Mouse (Mus musculus) stomach, postnatal 0 days (tissue): ENCODE measurements around the gene Tmem245. TPM values are rescaled to one million over a fixed set of nuclear protein-coding genes. Genes with fewer than 3 reads are reported as not detected.

ENCODE experiments used
- ATAC-seq: fragments of 200-750 bp; cut with Nextera tagmentation; 2 replicates; pipeline ENCODE4 v1.8.0; 2017; ENCODE audit not compliant: low FRiP score, low TSS enrichment
- DNase-seq: peaks from one replicate; pipeline ENCODE4 v3.0.0-alpha.2; 2016; ENCODE audit warnings: low spot score
- H3K27ac ChIP-seq: fragments of 300-500 bp; sonication (generic); replicated peaks from 2 replicates; pipeline ENCODE4 v1.5.1; 2014; ENCODE audit warnings: mild to moderate bottlenecking, control low read depth
- H3K27me3 ChIP-seq: fragments of 300-500 bp; sonication (generic); 2 replicates; pipeline ENCODE4 v1.6.1; 2014; ENCODE audit warnings: low read length; ENCODE audit not compliant: control insufficient read depth, insufficient read depth
- H3K36me3 ChIP-seq: fragments of 300-500 bp; sonication (generic); 2 replicates; pipeline ENCODE4 v1.6.1; 2014; ENCODE audit warnings: low read length, mixed read lengths; ENCODE audit not compliant: control insufficient read depth, insufficient read depth
- H3K4me1 ChIP-seq: fragments of 300-500 bp; sonication (generic); replicated peaks from 2 replicates; pipeline ENCODE4 v1.6.1; 2014; ENCODE audit warnings: antibody characterized with exemption; ENCODE audit not compliant: control insufficient read depth, insufficient read depth
- H3K4me2 ChIP-seq: fragments of 300-500 bp; sonication (generic); replicated peaks from 2 replicates; pipeline ENCODE4 v1.6.1; 2014; ENCODE audit warnings: low read depth, mild to moderate bottlenecking, control low read depth, moderate library complexity
- H3K4me3 ChIP-seq: fragments of 300-500 bp; sonication (generic); 2 replicates; pipeline ENCODE4 v1.5.1; 2014; ENCODE audit warnings: low read depth, low read length, control low read depth
- H3K9ac ChIP-seq: fragments of 300-500 bp; sonication (generic); 2 replicates; pipeline ENCODE4 v1.6.1; 2014; ENCODE audit warnings: mild to moderate bottlenecking, low read length, control low read depth, mixed read lengths
- H3K9me3 ChIP-seq: fragments of 300-500 bp; sonication (generic); 2 replicates; pipeline ENCODE4 v1.6.1; 2016; ENCODE audit warnings: low read length; ENCODE audit not compliant: control insufficient read depth
- CTCF ChIP-seq: IDR thresholded peaks from 2 replicates; pipeline ENCODE4 v1.5.1; 2016; ENCODE audit warnings: antibody characterized with exemption, low read depth, mild to moderate bottlenecking, moderate library complexity
- EP300 ChIP-seq: optimal IDR thresholded peaks from 2 replicates; pipeline ENCODE3; 2016; ENCODE audit warnings: antibody characterized with exemption
- WGBS: fragments of 180-500 bp; shearing (Covaris S2); extraction: QIAGEN DNeasy Blood & Tissue Kit; methylation state at CpG from one replicate; pipeline ENCODE4 v1.1.7; 2014; 5-methylcytosine and 5-hydroxymethylcytosine counted together
- polyA plus RNA-seq: library from polyadenylated mRNA; unstranded; fragments of >200 nt; fragmentation: Nextera tagmentation; extraction: Ambion mirVana; gene quantifications from 2 replicates; pipeline ENCODE4 v1.2.1, GENCODE M21; 2015

The Tmem245 gene
- polyA plus RNA-seq, 1 experiment from 2014 or later = 4.9 TPM

GRCm38 (mm10) chr4:56907671-56908070 lies 39.6 kb downstream of the Tmem245 start:
- Histone ChIP-seq H3K27ac (no peak overlapping the region), H3K4me3 (no peak overlapping the region), H3K27me3 (no peaks in the 10 kb centered on the region), H3K4me2 (no peak overlapping the region), H3K9me3 (no peaks in the 10 kb centered on the region), H3K4me1 (no peaks in the 10 kb centered on the region), H3K9ac (no peak overlapping the region), H3K36me3 (peaks cover 20% of the 10 kb centered on the region)
- no peak for TF ChIP-seq EP300
- TF ChIP-seq CTCF = no peak
- no peak for DNase-seq
- no peak for ATAC-seq
- 82% methylated on average over 5 of the region's 5 CpGs for WGBS

- DNase-seq = no peak
- WGBS = 89% methylated on average over 3 of the region's 3 CpGs
- no peak for ATAC-seq
- no peaks in the 10 kb centered on the region for H3K27me3 ChIP-seq
- H3K4me3 ChIP-seq = no peak overlapping the region
- no peaks in the 10 kb centered on the region for H3K4me1 ChIP-seq
- H3K9ac ChIP-seq = no peak overlapping the region
- no peak overlapping the region for H3K27ac ChIP-seq
- TF ChIP-seq CTCF = no peak
- no peak for TF ChIP-seq EP300
- H3K36me3 ChIP-seq = peaks cover 22% of the 10 kb centered on the region
- H3K9me3 ChIP-seq = no peaks in the 10 kb centered on the region
- H3K4me2 ChIP-seq = no peak overlapping the region
Observed at GRCm38 (mm10) chr4:56906926-56907325, 40.3 kb downstream of the Tmem245 start.

- 90% methylated on average over 5 of the region's 5 CpGs for WGBS
- no peak overlapping the region for H3K4me2 ChIP-seq
- H3K27me3 ChIP-seq = no peaks in the 10 kb centered on the region
- ATAC-seq (no peak), DNase-seq (no peak)
- no peak overlapping the region for H3K27ac ChIP-seq
- H3K4me1 ChIP-seq = no peaks in the 10 kb centered on the region
- no peak overlapping the region for H3K9ac ChIP-seq
- TF ChIP-seq CTCF (no peak), EP300 (no peak)
- H3K4me3 ChIP-seq = no peak overlapping the region
- no peaks in the 10 kb centered on the region for H3K9me3 ChIP-seq
- peaks cover 12% of the 10 kb centered on the region for H3K36me3 ChIP-seq
Observed at GRCm38 (mm10) chr4:56905507-56905906, 41.7 kb downstream of the Tmem245 start.

GRCm38 (mm10) chr4:56901671-56902070 lies 45.6 kb downstream of the Tmem245 start:
- Histone ChIP-seq H3K4me3 (no peak overlapping the region), H3K4me1 (no peaks in the 10 kb centered on the region), H3K27me3 (no peaks in the 10 kb centered on the region), H3K36me3 (peaks cover 28% of the 10 kb centered on the region), H3K9ac (no peak overlapping the region), H3K9me3 (no peaks in the 10 kb centered on the region), H3K27ac (no peak overlapping the region), H3K4me2 (no peak overlapping the region)
- DNase-seq (no peak), ATAC-seq (no peak)
- peak; percentile 57 for TF ChIP-seq CTCF
- no peak for TF ChIP-seq EP300
- 97% methylated on average over 2 of the region's 2 CpGs for WGBS

- H3K4me3 ChIP-seq = no peak overlapping the region
- H3K9ac ChIP-seq = no peak overlapping the region
- no peaks in the 10 kb centered on the region for H3K27me3 ChIP-seq
- ATAC-seq (no peak), DNase-seq (no peak)
- 90% methylated on average over 8 of the region's 8 CpGs for WGBS
- no peaks in the 10 kb centered on the region for H3K4me1 ChIP-seq
- H3K27ac ChIP-seq = no peak overlapping the region
- H3K9me3 ChIP-seq = no peaks in the 10 kb centered on the region
- H3K4me2 ChIP-seq = no peak overlapping the region
- TF ChIP-seq EP300 (no peak), CTCF (no peak)
- H3K36me3 ChIP-seq = peaks cover 31% of the 10 kb centered on the region
Observed at GRCm38 (mm10) chr4:56899216-56899615, 48.0 kb downstream of the Tmem245 start.

GRCm38 (mm10) chr4:56897511-56897910 lies 49.7 kb downstream of the Tmem245 start:
- Histone ChIP-seq H3K4me2 (no peak overlapping the region), H3K9me3 (no peaks in the 10 kb centered on the region), H3K4me3 (no peak overlapping the region), H3K36me3 (peaks cover 21% of the 10 kb centered on the region), H3K9ac (no peak overlapping the region), H3K27me3 (no peaks in the 10 kb centered on the region), H3K4me1 (no peaks in the 10 kb centered on the region), H3K27ac (no peak overlapping the region)
- DNase-seq (no peak), ATAC-seq (no peak)
- 77% methylated on average over 3 of the region's 3 CpGs for WGBS
- TF ChIP-seq EP300 (no peak), CTCF (peak; percentile 50)
